Mouse (Mus musculus) lung, embryonic 14.5 days (tissue): ENCODE measurements around the gene Tipin. TPM values are rescaled to one million over a fixed set of nuclear protein-coding genes. Genes with fewer than 3 reads are reported as not detected.

Experiments used
- ATAC-seq: fragments of 200-750 bp; cut with Nextera tagmentation; 2 replicates; pipeline ENCODE4 v1.8.0; 2017; ENCODE audit warnings: mild to moderate bottlenecking, moderate TSS enrichment, moderate library complexity; ENCODE audit not compliant: insufficient read depth
- DNase-seq: peaks from one replicate; pipeline ENCODE4 v3.0.0-alpha.2; 2015
- H3K27ac ChIP-seq: fragments of 300-500 bp; sonication (generic); 2 replicates; pipeline ENCODE4 v1.5.1; 2014; ENCODE audit warnings: low read depth, mild to moderate bottlenecking, moderate library complexity
- H3K27me3 ChIP-seq: fragments of 300-500 bp; sonication (generic); 2 replicates; pipeline ENCODE4 v1.6.1; 2014; ENCODE audit warnings: low read length, control low read depth; ENCODE audit not compliant: insufficient read depth
- H3K36me3 ChIP-seq: fragments of 300-500 bp; sonication (generic); 2 replicates; pipeline ENCODE4 v1.6.1; 2014; ENCODE audit warnings: control low read depth; ENCODE audit not compliant: insufficient read depth
- H3K4me1 ChIP-seq: fragments of 300-500 bp; sonication (generic); 2 replicates; pipeline ENCODE4 v1.6.1; 2014; ENCODE audit warnings: antibody characterized with exemption, control low read depth; ENCODE audit not compliant: insufficient read depth
- H3K4me2 ChIP-seq: fragments of 300-500 bp; sonication (generic); 2 replicates; pipeline ENCODE4 v1.6.1; 2014; ENCODE audit warnings: mild to moderate bottlenecking
- H3K4me3 ChIP-seq: fragments of 300-500 bp; sonication (generic); 2 replicates; pipeline ENCODE4 v1.5.1; 2014; ENCODE audit warnings: low read depth, low read length
- H3K9ac ChIP-seq: fragments of 300-500 bp; sonication (generic); 2 replicates; pipeline ENCODE4 v1.6.1; 2014
- H3K9me3 ChIP-seq: fragments of 300-500 bp; sonication (generic); 2 replicates; pipeline ENCODE4 v1.6.1; 2016; ENCODE audit warnings: low read depth, low read length, control low read depth
- CTCF ChIP-seq: IDR thresholded peaks from 2 replicates; pipeline ENCODE4 v1.5.1; 2016; ENCODE audit warnings: antibody characterized with exemption, low read depth
- WGBS: fragments of 180-500 bp; shearing (Covaris S2); extraction: QIAGEN DNeasy Blood & Tissue Kit; methylation state at CpG from one replicate; pipeline ENCODE4 v1.1.7; 2014; 5-methylcytosine and 5-hydroxymethylcytosine counted together
- polyA plus RNA-seq: library from polyadenylated mRNA; unstranded; fragments of >200 nt; fragmentation: Nextera tagmentation; extraction: Ambion mirVana; gene quantifications from 2 replicates; pipeline ENCODE4 v1.2.1, GENCODE M21; 2014

Tipin gene
- polyA plus RNA-seq: 281 and 288 TPM in 2 replicates

DNA sequence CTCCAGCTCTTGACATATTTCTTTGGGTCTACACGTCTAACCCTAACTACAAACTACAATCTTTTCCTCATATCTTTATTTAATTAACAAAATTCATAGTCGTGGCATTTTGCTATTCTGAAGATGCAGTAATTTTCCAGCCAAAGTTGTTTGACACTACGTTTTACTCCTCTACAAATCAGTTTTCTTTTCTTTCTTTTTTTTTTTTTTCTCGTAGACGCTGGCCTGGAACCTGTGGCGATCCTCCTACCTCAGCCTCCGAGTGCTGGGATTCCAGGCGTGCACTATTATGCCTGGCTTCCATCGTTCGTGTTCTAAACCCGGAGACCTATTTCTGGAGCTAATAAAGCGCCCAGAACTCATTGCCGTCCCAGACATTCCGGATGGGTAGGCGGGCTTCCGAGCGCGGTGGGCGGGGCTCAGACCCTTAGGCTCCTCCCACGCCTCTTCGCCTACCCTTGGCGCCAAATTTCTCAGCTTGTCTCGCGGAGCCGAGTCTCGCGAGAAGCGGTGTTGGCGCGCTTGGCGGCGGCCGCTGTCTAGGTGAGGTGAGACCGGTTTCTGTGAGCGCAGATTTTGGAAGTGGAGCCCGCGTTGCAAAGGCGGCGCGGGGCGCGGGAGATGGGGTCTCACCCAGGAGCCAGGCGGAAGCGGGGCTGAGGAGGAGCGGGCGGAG, at the start of gene Tipin:
Tipin (plus strand) TSS at position 477 of the 676 bp plus-strand sequence.
- H3K4me3 ChIP-seq: peak within 1 kb of the TSS; percentile 84
- no peak for TF ChIP-seq CTCF
- H3K27me3 ChIP-seq: no peaks in the 10 kb centered on the region
- no peaks in the 10 kb centered on the region for H3K36me3 ChIP-seq
- peak within 1 kb of the TSS; percentile 82 for H3K4me2 ChIP-seq
- 2% methylated on average over 46 of the region's 46 CpGs for WGBS
- peak; percentile 100 for DNase-seq
- H3K9ac ChIP-seq: peak within 1 kb of the TSS; percentile 96
- ATAC-seq: peak; percentile 92
- peaks cover 6% of the 10 kb centered on the region for H3K4me1 ChIP-seq
- H3K27ac ChIP-seq: peak within 1 kb of the TSS; percentile 97
- no peaks in the 10 kb centered on the region for H3K9me3 ChIP-seq

DNA sequence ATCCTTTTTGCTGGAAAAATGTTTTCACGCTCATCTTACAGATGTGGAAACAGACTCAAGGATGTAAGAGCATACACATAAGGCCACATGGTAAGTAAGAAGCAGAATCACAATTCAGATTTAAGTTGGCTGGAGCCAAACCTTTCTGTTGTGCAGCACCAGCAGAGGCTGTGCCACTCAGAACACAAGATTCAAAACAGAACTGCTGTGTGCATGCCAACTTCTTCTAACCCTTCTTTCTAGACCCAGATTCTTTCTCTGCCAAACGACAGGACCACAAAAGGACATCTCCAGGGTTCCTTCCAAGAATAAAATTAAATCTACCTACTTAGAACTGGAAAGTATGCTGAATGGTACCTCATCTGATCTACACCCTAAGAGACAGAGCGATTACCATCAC, 49.7 kb upstream of the Tipin start:
- TF ChIP-seq CTCF: no peak
- H3K9me3 ChIP-seq: no peaks in the 10 kb centered on the region
- H3K27ac ChIP-seq: peak overlapping the region; percentile 70
- peaks cover 20% of the 10 kb centered on the region for H3K4me1 ChIP-seq
- ATAC-seq (no peak), DNase-seq (no peak)
- H3K27me3 ChIP-seq: no peaks in the 10 kb centered on the region
- no peaks in the 10 kb centered on the region for H3K36me3 ChIP-seq
- H3K4me2 ChIP-seq: no peak overlapping the region
- no peak overlapping the region for H3K4me3 ChIP-seq
- 61% methylated on average over 3 of the region's 3 CpGs for WGBS
- H3K9ac ChIP-seq: 0 out of 2 replicates have a peak overlapping the region, but pooled peaks have one; percentile 15

DNA sequence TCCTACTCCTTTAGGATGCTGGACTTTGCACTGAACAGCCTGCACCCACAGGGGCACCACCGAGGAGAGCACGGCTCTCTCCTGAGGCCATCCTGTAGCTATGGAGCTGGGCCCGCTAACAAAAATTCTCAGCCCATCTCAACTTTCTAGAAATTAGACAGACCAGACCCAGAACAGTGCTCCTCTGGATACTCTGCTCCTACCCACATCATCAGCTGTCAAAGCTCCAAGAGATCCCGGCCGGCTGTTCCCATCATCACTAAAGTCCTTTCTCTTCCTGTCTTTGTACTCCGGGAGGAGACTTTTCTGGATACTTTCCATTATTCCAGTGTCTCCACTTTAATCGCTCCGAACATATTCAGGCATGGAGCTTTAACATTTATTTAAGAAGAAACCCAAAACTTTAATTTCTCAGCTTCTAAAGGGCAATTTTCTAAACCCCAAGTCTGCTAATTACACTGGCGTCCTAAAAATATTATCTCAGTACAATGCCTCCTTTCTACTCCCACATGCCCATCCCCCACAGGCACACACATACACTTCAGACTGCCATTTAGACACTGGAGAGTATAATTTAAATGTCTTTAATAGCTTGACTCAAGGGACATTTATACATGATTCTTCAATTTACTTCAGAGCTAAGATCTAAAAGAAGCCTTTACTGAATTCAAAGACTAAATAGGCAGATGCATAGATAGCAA, 49.0 kb upstream of the Tipin start:
- Histone ChIP-seq H3K9me3 (no peaks in the 10 kb centered on the region), H3K27me3 (no peaks in the 10 kb centered on the region), H3K36me3 (no peaks in the 10 kb centered on the region), H3K27ac (peak overlapping the region; percentile 70), H3K4me3 (no peak overlapping the region), H3K9ac (no peak overlapping the region), H3K4me2 (peak overlapping the region; percentile 1; the same call in 1 of the 2 replicates), H3K4me1 (peaks cover 20% of the 10 kb centered on the region)
- no peak for TF ChIP-seq CTCF
- 27% methylated on average over 9 of the region's 9 CpGs for WGBS
- ATAC-seq (peak; percentile 64; the same call in 1 of the 2 replicates), DNase-seq (peak; percentile 82)

DNA sequence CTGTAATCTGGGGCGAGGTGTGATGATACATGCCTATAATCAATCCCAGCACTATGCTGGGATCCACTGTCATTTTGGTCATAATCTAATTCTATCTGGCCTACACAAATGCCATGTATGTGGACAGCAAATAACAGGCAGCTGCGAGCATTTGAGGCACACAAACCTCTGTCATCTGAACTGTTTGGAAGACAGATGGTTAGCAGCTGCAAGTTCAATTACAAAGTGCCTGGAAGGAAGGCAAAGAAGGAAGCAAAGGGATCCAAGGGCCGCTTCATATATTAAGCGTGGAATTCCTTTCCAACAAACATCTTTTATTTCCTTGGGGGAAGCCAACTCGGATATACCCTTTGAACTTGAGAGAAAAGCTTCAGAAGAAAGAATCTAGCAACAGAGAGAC, 47.7 kb upstream of the Tipin start:
- no peaks in the 10 kb centered on the region for H3K27me3 ChIP-seq
- TF ChIP-seq CTCF: no peak
- peak overlapping the region; percentile 89 for H3K27ac ChIP-seq
- no peaks in the 10 kb centered on the region for H3K9me3 ChIP-seq
- no peak overlapping the region for H3K9ac ChIP-seq
- peak; percentile 87 for ATAC-seq
- peaks cover 20% of the 10 kb centered on the region for H3K4me1 ChIP-seq
- H3K36me3 ChIP-seq: no peaks in the 10 kb centered on the region
- H3K4me2 ChIP-seq: 0 out of 2 replicates have a peak overlapping the region, but pooled peaks have one; percentile 39
- 33% methylated on average over 5 of the region's 5 CpGs for WGBS
- peak; percentile 94 for DNase-seq
- no peak overlapping the region for H3K4me3 ChIP-seq

DNA sequence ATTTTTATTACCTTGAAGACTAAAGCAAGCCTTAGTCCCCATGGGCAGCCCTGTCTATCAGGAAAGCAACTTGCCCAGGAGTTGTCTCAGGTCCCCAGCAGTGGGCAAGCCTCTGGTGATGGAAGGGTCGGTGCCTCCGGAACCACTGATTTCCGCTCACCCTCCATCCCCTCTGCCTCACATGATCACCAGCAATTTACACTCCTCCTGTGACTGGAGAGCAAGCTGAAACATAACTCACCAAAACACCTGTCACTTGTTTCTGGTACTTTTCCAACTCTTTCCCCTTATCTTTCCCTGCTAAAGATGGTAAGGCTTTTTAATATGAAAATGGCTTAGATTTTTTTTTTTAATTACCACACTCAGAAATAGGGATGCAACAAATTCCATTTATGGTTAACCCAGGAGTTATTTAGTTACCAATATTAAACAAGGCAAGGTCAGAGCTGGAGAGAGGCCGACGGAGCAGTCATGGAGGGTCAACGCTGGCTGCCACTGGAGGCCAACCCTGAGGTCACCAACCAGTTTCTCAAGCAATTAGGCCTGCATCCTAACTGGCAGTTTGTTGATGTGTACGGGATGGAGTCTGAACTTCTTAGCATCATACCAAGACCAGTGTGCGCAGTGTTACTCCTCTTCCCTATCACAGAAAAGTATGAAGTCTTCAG, 46.5 kb upstream of the Tipin start, which contains the start of gene Uchl4:
Uchl4 (plus strand) TSS at position 434 of the 668 bp plus-strand sequence.
- H3K9me3 ChIP-seq: no peaks in the 10 kb centered on the region
- no peak for ATAC-seq
- peak within 1 kb of the TSS; percentile 89 for H3K27ac ChIP-seq
- H3K4me1 ChIP-seq: peaks cover 20% of the 10 kb centered on the region
- H3K36me3 ChIP-seq: no peaks in the 10 kb centered on the region
- no peak for TF ChIP-seq CTCF
- H3K4me3 ChIP-seq: no peak within 1 kb of the TSS
- no peak within 1 kb of the TSS for H3K9ac ChIP-seq
- no peaks in the 10 kb centered on the region for H3K27me3 ChIP-seq
- WGBS: 86% methylated on average over 8 of the region's 8 CpGs
- DNase-seq: no peak
- H3K4me2 ChIP-seq: peak within 1 kb of the TSS; percentile 39

DNA sequence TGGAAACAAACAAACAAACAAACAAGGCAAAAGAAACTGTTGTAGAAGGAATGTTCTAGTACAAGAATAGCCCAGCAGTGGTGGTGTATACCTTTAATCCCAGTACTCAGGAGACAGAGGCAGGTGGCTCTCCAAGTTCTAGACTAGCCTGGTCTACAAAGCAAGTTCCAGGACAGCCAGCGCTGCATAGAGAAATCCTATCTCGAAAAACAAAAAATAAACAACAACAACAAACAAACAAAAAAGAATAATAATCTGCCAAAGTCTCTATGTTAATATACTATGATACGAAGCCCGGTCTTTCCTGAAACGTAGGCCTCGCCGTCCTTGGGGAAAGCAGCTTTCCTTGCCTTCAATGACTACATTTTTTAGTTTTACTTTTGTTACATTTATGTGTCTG, 45.3 kb upstream of the Tipin start:
- 95% methylated on average over 7 of the region's 7 CpGs for WGBS
- no peak overlapping the region for H3K27ac ChIP-seq
- H3K9me3 ChIP-seq: no peaks in the 10 kb centered on the region
- H3K4me3 ChIP-seq: no peak overlapping the region
- TF ChIP-seq CTCF: no peak
- H3K9ac ChIP-seq: no peak overlapping the region
- no peaks in the 10 kb centered on the region for H3K36me3 ChIP-seq
- H3K4me2 ChIP-seq: no peak overlapping the region
- no peaks in the 10 kb centered on the region for H3K27me3 ChIP-seq
- DNase-seq (no peak), ATAC-seq (no peak)
- peaks cover 25% of the 10 kb centered on the region for H3K4me1 ChIP-seq
